Mouse (Mus musculus) CD4-positive, CD25-positive, alpha-beta regulatory T cell, adult 4 months (primary cell): ENCODE measurements around the gene Taar1. TPM values are rescaled to one million over a fixed set of nuclear protein-coding genes. Genes with fewer than 3 reads are reported as not detected.
A peak's percentile ranks its signal among the peaks of the same experiment; 100 is the strongest.

Experiments
- ATAC-seq: one replicate; pipeline ENCODE4 v1.8.0; 2017
- polyA plus RNA-seq, 2 experiments: library from polyadenylated mRNA; unstranded; fragments of 100-300 nt; shearing (Covaris generic); gene quantifications; one replicate each; pipeline ENCODE4 v1.2.1; 2017

Gene Taar1
- not detected for polyA plus RNA-seq

DNA sequence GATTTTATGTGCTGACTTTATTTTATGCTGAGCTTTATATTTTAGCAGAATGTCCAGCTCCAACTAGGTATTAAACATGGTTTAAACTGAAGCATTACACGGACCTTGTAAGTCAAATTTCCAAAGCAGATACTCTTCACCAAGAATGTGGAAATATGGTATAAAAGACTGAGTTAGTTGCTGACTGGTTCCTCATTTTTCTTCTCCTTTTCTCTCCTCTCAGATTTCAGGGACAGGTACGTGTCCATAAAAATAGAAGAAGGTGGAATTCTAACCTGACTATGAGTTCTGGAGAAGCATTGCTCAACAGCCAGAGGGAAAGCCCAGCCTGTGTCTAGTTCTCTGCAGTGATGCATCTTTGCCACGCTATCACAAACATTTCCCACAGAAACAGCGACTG, at the start of gene Taar1:
Gene Taar1, plus strand, starts transcription at position 301 of the 400 bp plus-strand sequence.
- no peak for ATAC-seq

- no peak for ATAC-seq
Measured at GRCm38 (mm10) chr10:23880695-23881094, 39.5 kb upstream of the Taar1 start.

DNA sequence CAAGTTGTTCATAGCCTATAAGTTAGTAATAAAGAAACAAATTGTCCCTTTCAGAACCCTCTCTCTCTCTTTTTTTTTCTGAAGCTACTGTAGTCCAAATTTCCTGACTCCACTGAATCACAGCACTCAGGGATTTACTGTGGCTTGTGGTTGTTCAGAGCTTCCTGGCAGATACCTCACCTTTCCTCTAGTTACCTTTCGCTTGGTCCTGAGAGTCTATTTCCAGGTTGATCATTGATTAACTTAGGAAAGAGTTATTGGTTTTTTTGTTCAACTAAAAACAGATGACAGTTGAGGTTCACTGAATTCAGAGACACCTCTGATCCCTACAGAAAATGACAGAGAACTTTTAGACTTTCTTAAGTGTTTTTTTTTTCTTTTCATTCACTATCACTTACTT, 35.2 kb upstream of the Taar1 start:
- no peak for ATAC-seq

DNA sequence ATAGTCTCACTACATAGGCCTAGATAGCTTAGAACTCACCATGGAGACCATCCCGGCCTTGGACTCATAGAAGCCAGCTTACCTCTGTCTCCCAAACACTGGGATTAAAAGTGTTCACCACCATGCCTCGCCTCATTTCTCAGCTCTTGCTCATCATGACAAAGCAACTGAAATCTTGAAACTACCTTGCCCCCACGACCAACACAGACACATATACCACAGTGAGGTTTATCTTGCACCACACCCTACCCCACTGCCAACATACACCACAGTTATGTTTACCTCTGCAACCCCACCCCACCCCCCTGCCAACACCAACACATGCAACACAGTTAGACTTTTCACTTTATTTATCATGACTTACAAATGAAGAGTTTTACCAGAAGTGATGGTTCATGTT, 34.1 kb upstream of the Taar1 start:
- ATAC-seq: no peak

DNA sequence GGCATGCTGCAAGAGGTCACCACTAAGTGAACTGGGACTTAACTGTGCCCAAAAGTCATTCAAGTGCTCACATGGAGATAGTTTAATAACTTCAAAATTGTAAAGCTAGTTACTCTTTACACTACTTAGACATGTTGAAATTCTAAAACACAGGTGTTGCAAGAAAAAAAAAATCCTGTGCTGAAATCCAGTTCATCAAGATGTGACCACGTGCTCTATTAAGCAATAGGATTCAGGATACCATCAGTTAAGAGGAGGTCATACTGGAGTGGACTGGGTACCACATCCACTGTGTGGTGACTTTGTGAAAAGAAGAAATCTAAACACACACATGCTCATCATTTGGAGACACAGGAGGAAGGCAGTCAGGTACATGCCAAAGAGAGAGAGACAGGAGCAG, 27.2 kb upstream of the Taar1 start:
- ATAC-seq: no peak

GRCm38 (mm10) chr10:23894601-23895349, 25.4 kb upstream of the Taar1 start, which contains the start of gene Vnn1:
Vnn1 (plus strand) TSS chr10:23894688.
- ATAC-seq: no peak

- ATAC-seq: no peak
Measured at GRCm38 (mm10) chr10:23895376-23895775, 24.8 kb upstream of the Taar1 start.

GRCm38 (mm10) chr10:23901119-23901518, 19.0 kb upstream of the Taar1 start:
- no peak for ATAC-seq

DNA sequence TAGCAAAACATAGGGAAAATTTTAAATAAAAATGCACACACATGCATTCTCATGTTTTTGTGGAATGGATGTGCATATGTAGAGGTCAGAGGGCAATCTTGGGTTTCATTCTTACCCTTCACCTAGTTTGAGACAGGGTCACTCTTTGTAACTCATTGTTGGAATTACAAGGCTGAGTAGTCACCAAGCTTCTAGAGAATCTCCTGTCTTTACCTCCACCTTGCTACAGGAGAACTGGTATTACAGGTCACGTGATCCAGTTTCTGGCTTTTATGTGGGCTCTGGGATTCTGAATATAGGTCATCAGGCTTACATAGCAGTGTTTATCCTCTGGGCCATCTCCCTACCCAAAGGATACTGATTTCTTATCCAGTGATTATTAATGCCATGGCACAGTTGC, 14.5 kb upstream of the Taar1 start:
- ATAC-seq: no peak

DNA sequence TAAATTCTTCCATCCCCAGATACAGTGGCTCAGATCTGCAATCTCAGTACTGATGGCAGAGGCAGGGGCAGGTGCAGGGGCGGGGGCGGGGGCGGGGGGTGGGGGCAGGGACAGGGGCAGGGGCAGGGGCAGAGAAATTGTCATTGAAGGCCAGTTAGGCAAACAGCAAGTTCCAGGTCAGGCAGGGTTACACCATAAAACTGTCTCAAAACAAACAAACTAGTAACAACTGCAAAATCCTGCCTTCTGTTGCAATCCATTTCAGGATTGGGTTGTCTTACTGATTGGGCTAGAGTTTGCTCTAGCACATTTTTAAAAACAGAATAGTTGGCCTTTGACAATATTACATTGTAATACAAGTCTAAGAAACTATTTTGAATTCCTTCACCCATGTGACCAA, 2.3 kb downstream of the Taar1 start:
- no peak for ATAC-seq

GRCm38 (mm10) chr10:23923941-23924340, 3.8 kb downstream of the Taar1 start:
- ATAC-seq: no peak

DNA sequence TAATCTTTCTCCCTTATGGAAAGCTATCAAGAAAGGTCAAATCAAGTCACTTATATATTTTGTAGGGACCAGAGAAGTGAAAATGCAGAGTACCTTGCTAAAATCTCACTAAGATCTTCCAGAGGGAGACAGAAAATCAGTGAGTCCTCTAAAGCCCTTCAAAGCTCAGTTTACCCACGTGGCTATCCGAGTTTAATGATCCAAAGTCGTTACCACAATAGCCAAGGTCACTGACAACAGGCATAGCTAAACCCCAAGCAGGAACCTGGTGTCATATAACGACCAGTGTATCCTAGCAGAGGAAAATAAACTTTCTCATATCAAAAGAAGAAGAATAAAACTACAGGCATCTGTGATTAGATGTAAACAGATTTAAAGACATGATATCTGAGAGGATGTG, 17.5 kb downstream of the Taar1 start:
- ATAC-seq: no peak

DNA sequence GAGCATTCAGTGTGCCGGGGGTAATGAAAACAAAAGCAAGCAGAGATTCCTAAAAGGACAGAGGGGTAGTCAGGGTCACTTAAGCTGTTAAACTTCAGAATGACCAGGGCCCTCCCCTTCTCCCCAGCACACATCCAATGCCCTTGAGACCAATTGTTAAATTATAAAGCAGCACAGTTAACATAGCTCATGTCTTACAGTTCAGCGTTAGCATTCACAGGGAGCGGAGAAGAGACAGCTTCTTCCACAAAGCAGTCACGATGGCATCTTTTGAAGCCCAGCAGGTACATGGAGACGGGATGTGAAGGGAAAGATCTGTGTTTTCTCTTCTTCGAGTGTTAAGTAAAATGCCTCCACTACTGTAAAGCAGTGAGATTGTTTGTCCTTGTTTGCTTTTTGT, 18.2 kb downstream of the Taar1 start, which contains the start of gene Taar2:
Gene Taar2, plus strand, starts transcription at position 261 of the 400 bp plus-strand sequence.
- ATAC-seq: no peak

DNA sequence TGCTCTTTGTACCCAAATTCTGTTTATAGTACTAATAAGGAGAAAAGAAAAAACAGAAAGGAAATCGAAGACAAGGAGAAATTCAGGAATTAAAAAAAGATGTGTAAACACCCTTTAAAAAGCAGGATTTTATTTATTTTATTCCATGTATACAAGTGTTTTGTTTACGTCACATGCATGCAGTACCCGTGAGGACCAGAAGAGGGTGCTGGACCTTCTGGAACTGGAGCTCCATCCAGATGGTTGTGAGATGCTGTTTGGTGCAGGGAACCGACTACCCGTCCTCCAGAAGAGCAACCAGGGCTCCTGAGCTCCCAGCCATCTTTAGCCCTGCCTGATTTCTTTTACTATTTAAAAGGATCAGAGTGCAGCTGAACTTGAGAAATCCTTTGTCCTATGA, 22.3 kb downstream of the Taar1 start:
- ATAC-seq: no peak

GRCm38 (mm10) chr10:23948026-23948425, 27.9 kb downstream of the Taar1 start:
- no peak for ATAC-seq

DNA sequence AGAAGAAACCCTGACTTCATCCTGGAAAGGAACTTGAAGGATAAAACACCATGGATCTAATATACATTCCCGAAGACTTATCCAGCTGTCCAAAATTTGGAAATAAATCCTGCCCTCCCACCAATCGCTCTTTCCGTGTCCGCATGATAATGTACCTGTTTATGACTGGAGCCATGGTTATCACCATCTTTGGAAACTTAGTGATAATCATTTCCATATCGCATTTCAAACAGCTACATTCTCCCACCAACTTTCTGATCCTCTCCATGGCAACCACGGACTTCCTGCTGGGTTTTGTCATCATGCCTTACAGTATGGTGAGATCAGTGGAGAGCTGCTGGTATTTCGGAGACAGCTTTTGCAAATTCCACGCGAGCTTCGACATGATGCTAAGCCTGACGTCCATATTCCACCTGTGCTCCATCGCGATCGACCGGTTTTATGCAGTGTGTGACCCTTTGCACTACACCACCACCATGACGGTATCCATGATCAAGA, 29.4 kb downstream of the Taar1 start, which contains the start of gene Taar3:
Gene Taar3, plus strand, starts transcription at position 51 of the 498 bp plus-strand sequence.
- no peak for ATAC-seq

DNA sequence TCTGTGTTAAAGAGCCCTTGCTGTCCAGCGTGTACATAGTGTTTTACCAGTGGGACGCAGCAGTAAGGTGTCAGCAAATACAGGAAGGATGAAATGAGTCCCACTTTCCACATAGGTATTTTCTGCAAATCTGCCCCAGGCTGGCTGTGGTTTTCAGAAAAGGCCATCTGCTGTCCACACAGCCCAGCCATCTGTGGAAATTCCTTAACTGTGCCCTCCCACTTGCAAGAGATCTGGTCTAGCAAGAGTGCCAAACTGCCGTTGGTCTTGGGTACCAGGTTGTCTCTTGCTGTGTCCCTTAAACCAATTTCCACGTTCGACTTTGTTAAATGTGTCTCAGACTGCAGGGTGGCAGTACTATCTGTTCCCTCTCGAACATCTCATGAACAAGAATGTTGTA, 31.6 kb downstream of the Taar1 start:
- no peak for ATAC-seq

DNA sequence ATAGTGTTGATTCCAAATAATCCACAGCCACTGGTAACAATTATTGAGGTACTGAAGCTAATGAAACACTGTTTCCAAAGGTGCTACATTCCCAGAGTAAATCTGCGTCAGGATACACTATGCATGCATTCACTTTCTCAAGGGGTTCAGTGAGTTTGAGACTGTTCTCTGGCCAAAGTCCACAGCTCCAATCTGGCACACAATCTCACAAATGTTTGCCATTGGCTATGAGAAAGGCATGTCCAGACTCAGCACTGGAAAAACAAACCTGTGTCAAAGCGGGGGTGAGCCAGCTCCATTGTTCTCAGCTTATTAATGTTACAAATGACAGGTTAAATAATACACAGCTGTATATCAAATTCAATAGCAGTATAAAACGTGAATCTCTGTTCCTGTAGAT, 38.9 kb downstream of the Taar1 start:
- ATAC-seq: no peak

GRCm38 (mm10) chr10:23960444-23960915, 40.3 kb downstream of the Taar1 start, which contains the start of gene Taar4:
Taar4 (plus strand) TSS chr10:23960494.
- no peak for ATAC-seq

DNA sequence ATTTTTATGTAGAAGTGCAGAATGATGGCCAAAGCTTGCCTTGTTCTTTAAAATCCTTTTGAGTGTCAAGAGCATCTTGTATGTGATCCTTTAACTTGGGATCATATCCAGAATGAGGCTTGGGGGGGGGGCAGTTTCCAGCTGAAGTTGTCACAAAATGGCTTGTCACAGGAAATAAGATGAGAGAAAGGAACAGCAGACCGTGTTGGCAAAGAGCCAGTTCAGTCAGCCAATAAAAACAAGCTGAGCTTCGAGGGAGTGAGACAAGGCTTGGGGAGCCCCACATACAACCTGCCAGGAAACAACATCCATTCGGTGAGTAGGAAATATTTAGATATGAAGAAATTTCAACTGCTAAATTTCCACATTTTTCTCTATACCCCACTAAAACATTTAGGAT, 43.3 kb downstream of the Taar1 start:
- ATAC-seq: no peak

DNA sequence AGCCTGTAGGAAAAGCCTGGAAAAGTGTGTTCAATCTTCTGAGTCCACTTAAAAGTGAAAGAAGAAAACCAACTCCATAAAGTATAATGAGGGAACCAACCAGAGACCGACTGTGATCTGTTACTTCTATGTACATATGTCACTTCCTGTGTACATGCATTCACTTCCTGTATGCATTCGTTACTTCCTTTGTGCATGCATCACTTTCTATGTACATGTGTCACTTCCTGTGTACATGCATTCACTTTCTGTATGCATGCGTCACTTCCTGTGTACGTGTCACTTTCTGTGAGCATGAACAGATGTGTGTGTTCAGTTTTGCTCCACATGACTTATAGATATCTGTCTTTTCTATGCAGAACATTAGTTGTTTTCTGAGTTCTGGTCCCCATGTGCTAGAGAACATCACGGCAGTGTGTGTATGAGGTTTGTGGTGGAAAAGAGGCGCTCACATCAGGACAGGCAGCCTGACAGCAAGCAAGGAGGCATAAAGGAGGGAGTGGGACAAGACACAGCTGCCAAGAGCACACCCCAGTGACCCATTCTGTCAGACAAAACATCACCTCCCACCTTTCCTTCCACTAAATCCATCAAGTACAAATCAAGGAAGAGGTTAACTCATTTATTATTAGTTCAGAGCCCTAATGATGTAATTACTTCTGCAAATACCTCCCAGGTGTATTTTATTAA, 44.9 kb downstream of the Taar1 start:
- ATAC-seq: peak; percentile 39

DNA sequence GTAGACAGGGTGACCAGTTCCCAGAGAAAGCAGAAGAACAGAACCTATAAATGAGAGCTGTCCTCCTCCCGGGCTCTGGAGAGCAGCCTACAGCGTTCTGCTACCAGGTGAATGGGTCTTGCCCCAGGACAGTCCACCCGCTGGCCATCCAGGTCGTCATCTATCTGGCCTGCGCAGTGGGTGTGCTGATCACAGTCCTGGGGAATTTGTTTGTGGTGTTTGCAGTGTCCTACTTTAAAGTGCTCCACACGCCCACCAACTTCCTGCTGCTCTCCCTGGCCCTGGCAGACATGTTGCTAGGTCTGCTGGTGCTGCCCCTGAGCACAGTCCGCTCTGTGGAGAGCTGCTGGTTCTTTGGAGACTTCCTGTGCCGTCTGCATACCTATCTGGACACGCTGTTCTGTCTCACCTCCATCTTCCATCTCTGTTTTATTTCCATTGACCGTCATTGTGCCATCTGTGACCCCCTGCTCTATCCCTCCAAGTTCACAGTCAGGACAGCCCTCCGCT, 50.6 kb downstream of the Taar1 start, which contains the start of gene Taar5:
Gene Taar5, plus strand, starts transcription at position 51 of the 510 bp plus-strand sequence.
- no peak for ATAC-seq
